Mouse (Mus musculus) stomach, embryonic 14.5 days (tissue): Measurements from ENCODE around the gene Elmod1. TPM values are rescaled to one million over a fixed set of nuclear protein-coding genes. Genes with fewer than 3 reads are reported as not detected.
"Not testable (repeated sequence)": the region's sequence is repeated elsewhere in the genome, so short reads cannot be mapped to it uniquely, and the experiment has no call there.

ENCODE experiments used
- ATAC-seq: fragments of 200-750 bp; cut with Nextera tagmentation; 2 replicates; pipeline ENCODE4 v1.8.0; 2017; ENCODE audit warnings: low read depth, moderate TSS enrichment; ENCODE audit not compliant: insufficient number of reproducible peaks, insufficient read depth, low FRiP score
- H3K27ac ChIP-seq: fragments of 300-500 bp; sonication (generic); 2 replicates; pipeline ENCODE4 v1.5.1; 2014; ENCODE audit warnings: mild to moderate bottlenecking, low read length, moderate library complexity, mixed read lengths
- H3K27me3 ChIP-seq: fragments of 300-500 bp; sonication (generic); 2 replicates; pipeline ENCODE4 v1.6.1; 2014; ENCODE audit warnings: low read length, control low read depth, mixed read lengths; ENCODE audit not compliant: control insufficient read depth, insufficient read depth
- H3K36me3 ChIP-seq: fragments of 300-500 bp; sonication (generic); 2 replicates; pipeline ENCODE4 v1.6.1; 2014; ENCODE audit warnings: mild to moderate bottlenecking, control low read depth, low read length, moderate library complexity, mixed read lengths; ENCODE audit not compliant: control insufficient read depth, insufficient read depth
- H3K4me1 ChIP-seq: fragments of 300-500 bp; sonication (generic); 2 replicates; pipeline ENCODE4 v1.6.1; 2014; ENCODE audit warnings: low read length, control low read depth, mixed read lengths; ENCODE audit not compliant: control insufficient read depth, insufficient read depth
- H3K4me2 ChIP-seq: fragments of 300-500 bp; sonication (generic); replicated peaks from 2 replicates; pipeline ENCODE4 v1.6.1; 2014; ENCODE audit warnings: low read depth, low read length, control low read depth
- H3K4me3 ChIP-seq: fragments of 300-500 bp; sonication (generic); 2 replicates; pipeline ENCODE4 v1.5.1; 2014; ENCODE audit warnings: low read depth, low read length, control low read depth
- H3K9ac ChIP-seq: fragments of 300-500 bp; sonication (generic); replicated peaks from 2 replicates; pipeline ENCODE4 v1.6.1; 2014; ENCODE audit warnings: low read depth, mild to moderate bottlenecking, control low read depth, low read length, moderate library complexity, mixed read lengths
- H3K9me3 ChIP-seq: fragments of 300-500 bp; sonication (generic); 2 replicates; pipeline ENCODE4 v1.6.1; 2016; ENCODE audit warnings: low read depth, low read length, control low read depth; ENCODE audit not compliant: control insufficient read depth
- WGBS: fragments of 180-500 bp; shearing (Covaris S2); extraction: QIAGEN DNeasy Blood & Tissue Kit; methylation state at CpG from one replicate; pipeline ENCODE4 v1.1.7; 2014; 5-methylcytosine and 5-hydroxymethylcytosine counted together
- polyA plus RNA-seq: library from polyadenylated mRNA; unstranded; fragments of >200 nt; fragmentation: Nextera tagmentation; extraction: Ambion mirVana; gene quantifications from 2 replicates; pipeline ENCODE4 v1.2.1, GENCODE M21; 2014

Elmod1 gene
- polyA plus RNA-seq = 0.35 TPM in 1 of 2 replicates, not detected in the other

GRCm38 (mm10) chr9:53975122-53975518, at the start of gene Elmod1:
Elmod1 (minus strand) TSS chr9:53975301.
- ATAC-seq = peak; percentile 76; the same call in 1 of the 2 replicates
- under 1% methylated on average over 36 of the region's 36 CpGs for WGBS
- Histone ChIP-seq H3K27ac (no peak within 1 kb of the TSS), H3K27me3 (peaks cover 34% of the 10 kb centered on the region), H3K4me3 (peak within 1 kb of the TSS; percentile 42), H3K4me2 (peak within 1 kb of the TSS; percentile 87), H3K36me3 (no peaks in the 10 kb centered on the region), H3K9me3 (no peaks in the 10 kb centered on the region), H3K4me1 (0 out of 2 replicates have a peak, but pooled peaks cover 3% of the 10 kb centered on the region), H3K9ac (no peak within 1 kb of the TSS)

- Histone ChIP-seq H3K9me3 (no peaks in the 10 kb centered on the region), H3K9ac (no peak overlapping the region), H3K4me1 (no peaks in the 10 kb centered on the region), H3K36me3 (no peaks in the 10 kb centered on the region), H3K4me3 (no peak overlapping the region), H3K27ac (no peak overlapping the region), H3K27me3 (no peaks in the 10 kb centered on the region), H3K4me2 (no peak overlapping the region)
- WGBS = 66% methylated on average over 3 of the region's 3 CpGs
- no peak for ATAC-seq
These were observed 47.7 kb upstream of the Elmod1 start for GRCm38 (mm10) chr9:54022795-54023194.

- H3K9me3 ChIP-seq = no peaks in the 10 kb centered on the region
- no peaks in the 10 kb centered on the region for H3K36me3 ChIP-seq
- no peak overlapping the region for H3K9ac ChIP-seq
- no peaks in the 10 kb centered on the region for H3K27me3 ChIP-seq
- WGBS = 65% methylated on average over 1 of the region's 1 CpGs
- no peak overlapping the region for H3K27ac ChIP-seq
- no peaks in the 10 kb centered on the region for H3K4me1 ChIP-seq
- H3K4me3 ChIP-seq = no peak overlapping the region
- no peak overlapping the region for H3K4me2 ChIP-seq
- ATAC-seq = no peak
These were observed 19.4 kb upstream of the Elmod1 start for GRCm38 (mm10) chr9:53994528-53994927.

GRCm38 (mm10) chr9:53992567-53992966, 17.5 kb upstream of the Elmod1 start:
- H3K9ac ChIP-seq, H3K27me3 ChIP-seq, H3K4me1 ChIP-seq, H3K36me3 ChIP-seq, H3K4me3 ChIP-seq, H3K4me2 ChIP-seq, H3K27ac ChIP-seq, ATAC-seq, H3K9me3 ChIP-seq: not testable (repeated sequence)

- Histone ChIP-seq H3K36me3 (no peaks in the 10 kb centered on the region), H3K27me3 (no peaks in the 10 kb centered on the region), H3K9me3 (no peaks in the 10 kb centered on the region), H3K27ac (no peak overlapping the region), H3K4me1 (no peaks in the 10 kb centered on the region), H3K9ac (no peak overlapping the region), H3K4me3 (no peak overlapping the region), H3K4me2 (no peak overlapping the region)
- 5% methylated on average over 3 of the region's 3 CpGs for WGBS
- peak; percentile 74; the same call in 1 of the 2 replicates for ATAC-seq
These were observed 15.8 kb upstream of the Elmod1 start for GRCm38 (mm10) chr9:53990921-53991320.

GRCm38 (mm10) chr9:53986972-53987371, 11.9 kb upstream of the Elmod1 start:
- no peaks in the 10 kb centered on the region for H3K9me3 ChIP-seq
- no peaks in the 10 kb centered on the region for H3K4me1 ChIP-seq
- no peak overlapping the region for H3K4me3 ChIP-seq
- H3K4me2 ChIP-seq = no peak overlapping the region
- 29% methylated on average over 3 of the region's 3 CpGs for WGBS
- no peaks in the 10 kb centered on the region for H3K27me3 ChIP-seq
- ATAC-seq = no peak
- H3K36me3 ChIP-seq = no peaks in the 10 kb centered on the region
- H3K9ac ChIP-seq = no peak overlapping the region
- no peak overlapping the region for H3K27ac ChIP-seq

GRCm38 (mm10) chr9:53984868-53985267, 9.8 kb upstream of the Elmod1 start:
- Histone ChIP-seq H3K36me3 (no peaks in the 10 kb centered on the region), H3K27ac (no peak overlapping the region), H3K9me3 (no peaks in the 10 kb centered on the region), H3K4me1 (no peaks in the 10 kb centered on the region), H3K4me3 (no peak overlapping the region), H3K27me3 (no peaks in the 10 kb centered on the region), H3K9ac (no peak overlapping the region), H3K4me2 (no peak overlapping the region)
- 30% methylated on average over 9 of the region's 9 CpGs for WGBS
- ATAC-seq = no peak

- Histone ChIP-seq H3K27me3 (peaks cover 34% of the 10 kb centered on the region), H3K9ac (no peak overlapping the region), H3K9me3 (no peaks in the 10 kb centered on the region), H3K4me2 (peak overlapping the region; percentile 87), H3K27ac (no peak overlapping the region), H3K4me3 (peak overlapping the region; percentile 42), H3K4me1 (0 out of 2 replicates have a peak, but pooled peaks cover 3% of the 10 kb centered on the region), H3K36me3 (no peaks in the 10 kb centered on the region)
- WGBS = 1% methylated on average over 41 of the region's 42 CpGs
- ATAC-seq = peak; percentile 23; the same call in 1 of the 2 replicates
These were observed 576 bp downstream of the Elmod1 start for GRCm38 (mm10) chr9:53974328-53975121.
